Mouse (Mus musculus) bone marrow, adult 2 months (tissue): Measurements from ENCODE around the gene Mpzl2.

Source experiments
- CTCF ChIP-seq: fragments of 200-500 bp; IDR thresholded peaks from 2 replicates; pipeline ENCODE4 v1.5.1; 2011; ENCODE audit warnings: low read length, control low read depth; ENCODE audit not compliant: control insufficient read depth, insufficient read depth
- POLR2A ChIP-seq: fragments of 200-500 bp; IDR thresholded peaks from 2 replicates; pipeline ENCODE4 v1.6.1; 2011; ENCODE audit warnings: low read depth, mild to moderate bottlenecking, control low read depth, low read length, borderline replicate concordance; ENCODE audit not compliant: control insufficient read depth

DNA sequence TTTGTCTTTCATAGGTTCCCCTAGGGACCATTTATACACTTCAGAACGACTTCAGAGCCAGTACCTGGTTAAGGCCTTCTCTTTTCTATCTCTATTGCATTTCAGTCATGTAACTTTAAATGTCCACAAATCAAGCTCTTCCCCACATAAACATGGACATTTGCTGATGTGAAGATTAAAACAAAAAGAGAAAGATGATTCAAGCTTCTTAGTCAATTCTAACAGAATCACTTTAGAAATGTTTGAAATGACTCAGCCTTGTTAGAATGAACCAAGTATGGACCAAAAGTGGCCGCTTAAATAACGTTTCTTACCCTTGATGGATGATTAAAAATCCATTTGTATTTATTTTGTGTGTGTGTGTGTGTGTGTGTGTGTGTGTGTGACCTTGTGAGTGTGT, 16.0 kb upstream of the Mpzl2 start:
- TF ChIP-seq CTCF (no peak), POLR2A (no peak)
